Mouse (Mus musculus): ENCODE measurements around the gene Morn2. TPM values are rescaled to one million over a fixed set of nuclear protein-coding genes. Genes with fewer than 3 reads are reported as not detected.
A peak's percentile ranks its signal among the peaks of the same experiment; 100 is the strongest.

The Morn2 gene
- polyA plus RNA-seq, 1 experiment: 30.4 TPM

- Histone ChIP-seq H3K4me2 (ENCODE audit: low read depth) (no peak overlapping the region), H3ac (ENCODE audit: control insufficient read depth, insufficient read length) (no peak overlapping the region), H3K79me2 (ENCODE audit: control insufficient read depth, insufficient read depth) (no peaks in the 10 kb centered on the region), H3K4me3 (no peak overlapping the region), H3K27me3 (ENCODE audit: control insufficient read depth, insufficient read depth, insufficient read length) (no peaks in the 10 kb centered on the region), H3K36me3 (ENCODE audit: control insufficient read depth, insufficient read depth) (no peaks in the 10 kb centered on the region)
- no peak for TF ChIP-seq E2F4 (IDR thresholded peaks at IDR 0.05; ENCODE audit: insufficient read depth)
- no peak for TF ChIP-seq TCF3 (IDR thresholded peaks at IDR 0.05; ENCODE audit: insufficient read length, low read depth)
- no peak for TF ChIP-seq POLR2AphosphoS2 (IDR thresholded peaks at IDR 0.05; ENCODE audit: insufficient read length, low read depth)
- no peak for TF ChIP-seq USF1 (IDR thresholded peaks at IDR 0.05; ENCODE audit: low read depth)
- no peak for TF ChIP-seq REST (IDR thresholded peaks at IDR 0.05; ENCODE audit: insufficient read depth, insufficient read length)
Measured at GRCm38 (mm10) chr17:80324521-80324920, 34.5 kb downstream of the Morn2 start.

GRCm38 (mm10) chr17:80325456-80325855 is 35.5 kb downstream of the Morn2 start:
- Histone ChIP-seq H3K4me3 (no peak overlapping the region), H3K27me3 (ENCODE audit: control insufficient read depth, insufficient read depth, insufficient read length) (no peaks in the 10 kb centered on the region), H3ac (ENCODE audit: control insufficient read depth, insufficient read length) (no peak overlapping the region), H3K79me2 (ENCODE audit: control insufficient read depth, insufficient read depth) (no peaks in the 10 kb centered on the region), H3K36me3 (ENCODE audit: control insufficient read depth, insufficient read depth) (no peaks in the 10 kb centered on the region), H3K4me2 (ENCODE audit: low read depth) (no peak overlapping the region)
- TF ChIP-seq SRF (IDR thresholded peaks at IDR 0.05; ENCODE audit: control insufficient read depth, insufficient read length, low read depth) (no peak), USF1 (IDR thresholded peaks at IDR 0.05; ENCODE audit: low read depth) (no peak), CEBPB (IDR thresholded peaks at IDR 0.05; ENCODE audit: insufficient read depth, poor library complexity, severe bottlenecking) (no peak), MYOD1 (IDR thresholded peaks at IDR 0.05; ENCODE audit: control insufficient read depth in 1 of 3, insufficient read length in 2 of 3, low read depth in 2 of 3) (no peak), MAX (IDR thresholded peaks at IDR 0.05; ENCODE audit: low read depth) (no peak), POLR2A (IDR thresholded peaks at IDR 0.05; ENCODE audit: insufficient read length, low read depth) (no peak), E2F4 (IDR thresholded peaks at IDR 0.05; ENCODE audit: insufficient read depth) (no peak), TCF12 (IDR thresholded peaks at IDR 0.05; ENCODE audit: insufficient read depth, poor library complexity, severe bottlenecking) (no peak), REST (IDR thresholded peaks at IDR 0.05; ENCODE audit: insufficient read depth, insufficient read length) (no peak), MYOG (IDR thresholded peaks at IDR 0.05; ENCODE audit: control insufficient read depth in 1 of 3, insufficient read depth in 1 of 3, insufficient read length in 2 of 3, low read depth in 2 of 3) (no peak), POLR2AphosphoS2 (IDR thresholded peaks at IDR 0.05; ENCODE audit: insufficient read length, low read depth) (no peak), TCF3 (IDR thresholded peaks at IDR 0.05; ENCODE audit: insufficient read length, low read depth) (no peak)

GRCm38 (mm10) chr17:80326431-80326830 is 36.4 kb downstream of the Morn2 start:
- no peaks in the 10 kb centered on the region for H3K36me3 ChIP-seq (ENCODE audit: control insufficient read depth, insufficient read depth)
- H3K4me3 ChIP-seq: no peak overlapping the region
- no peaks in the 10 kb centered on the region for H3K79me2 ChIP-seq (ENCODE audit: control insufficient read depth, insufficient read depth)
- H3ac ChIP-seq (ENCODE audit: control insufficient read depth, insufficient read length): no peak overlapping the region
- TF ChIP-seq TCF3 (IDR thresholded peaks at IDR 0.05; ENCODE audit: insufficient read length, low read depth): no peak
- no peaks in the 10 kb centered on the region for H3K27me3 ChIP-seq (ENCODE audit: control insufficient read depth, insufficient read depth, insufficient read length)
- no peak overlapping the region for H3K4me2 ChIP-seq (ENCODE audit: low read depth)

DNA sequence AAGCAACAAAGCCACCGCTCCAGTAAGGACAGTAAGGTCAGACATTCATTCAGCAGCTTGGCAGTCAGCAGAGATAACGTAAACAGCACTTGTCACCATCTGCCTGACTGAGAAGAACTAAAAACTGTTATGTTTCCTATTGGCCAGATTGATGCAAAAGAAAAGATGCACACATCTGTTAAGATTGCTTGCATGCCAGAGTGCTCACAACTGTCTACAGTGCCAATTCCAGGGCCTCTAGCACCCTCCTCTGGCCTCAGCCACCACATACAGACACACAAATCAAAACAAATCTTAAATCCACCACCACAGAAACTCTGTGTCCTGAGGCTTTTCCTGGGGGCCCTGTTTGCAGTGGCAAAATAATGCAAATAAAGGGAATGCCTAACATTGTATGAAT is 42.4 kb downstream of the Morn2 start:
- Histone ChIP-seq H3ac (ENCODE audit: control insufficient read depth, insufficient read length) (no peak overlapping the region), H3K4me2 (ENCODE audit: low read depth) (no peak overlapping the region), H3K4me3 (no peak overlapping the region), H3K27me3 (ENCODE audit: control insufficient read depth, insufficient read depth, insufficient read length) (peaks cover 26% of the 10 kb centered on the region), H3K79me2 (ENCODE audit: control insufficient read depth, insufficient read depth) (no peaks in the 10 kb centered on the region), H3K36me3 (ENCODE audit: control insufficient read depth, insufficient read depth) (no peaks in the 10 kb centered on the region)
- TF ChIP-seq MYOD1 (IDR thresholded peaks at IDR 0.05; ENCODE audit: control insufficient read depth in 1 of 3, insufficient read length in 2 of 3, low read depth in 2 of 3): no peak
- no peak for TF ChIP-seq MYOG (IDR thresholded peaks at IDR 0.05; ENCODE audit: control insufficient read depth in 1 of 3, insufficient read depth in 1 of 3, insufficient read length in 2 of 3, low read depth in 2 of 3)
- TF ChIP-seq CEBPB (IDR thresholded peaks at IDR 0.05; ENCODE audit: insufficient read depth, poor library complexity, severe bottlenecking): no peak
- no peak for TF ChIP-seq USF1 (IDR thresholded peaks at IDR 0.05; ENCODE audit: low read depth)
- TF ChIP-seq TCF3 (IDR thresholded peaks at IDR 0.05; ENCODE audit: insufficient read length, low read depth): no peak
- no peak for TF ChIP-seq SRF (IDR thresholded peaks at IDR 0.05; ENCODE audit: control insufficient read depth, insufficient read length, low read depth)
- TF ChIP-seq REST (IDR thresholded peaks at IDR 0.05; ENCODE audit: insufficient read depth, insufficient read length): no peak
- TF ChIP-seq MAX (IDR thresholded peaks at IDR 0.05; ENCODE audit: low read depth): no peak
- no peak for TF ChIP-seq E2F4 (IDR thresholded peaks at IDR 0.05; ENCODE audit: insufficient read depth)
- no peak for TF ChIP-seq POLR2AphosphoS2 (IDR thresholded peaks at IDR 0.05; ENCODE audit: insufficient read length, low read depth)
- no peak for TF ChIP-seq TCF12 (IDR thresholded peaks at IDR 0.05; ENCODE audit: insufficient read depth, poor library complexity, severe bottlenecking)
- no peak for TF ChIP-seq POLR2A (IDR thresholded peaks at IDR 0.05; ENCODE audit: insufficient read length, low read depth)

- TF ChIP-seq MYOG (IDR thresholded peaks at IDR 0.05; ENCODE audit: control insufficient read depth in 1 of 3, insufficient read depth in 1 of 3, insufficient read length in 2 of 3, low read depth in 2 of 3) (peak in 1 of 3 experiments; percentile 45), CEBPB (IDR thresholded peaks at IDR 0.05; ENCODE audit: insufficient read depth, poor library complexity, severe bottlenecking) (no peak)
- H3K36me3 ChIP-seq (ENCODE audit: control insufficient read depth, insufficient read depth): no peaks in the 10 kb centered on the region
- no peak overlapping the region for H3K4me2 ChIP-seq (ENCODE audit: low read depth)
- H3K4me3 ChIP-seq: no peak overlapping the region
- H3K79me2 ChIP-seq (ENCODE audit: control insufficient read depth, insufficient read depth): no peaks in the 10 kb centered on the region
- no peak overlapping the region for H3ac ChIP-seq (ENCODE audit: control insufficient read depth, insufficient read length)
- no peaks in the 10 kb centered on the region for H3K27me3 ChIP-seq (ENCODE audit: control insufficient read depth, insufficient read depth, insufficient read length)
Measured at GRCm38 (mm10) chr17:80345277-80345676, 55.3 kb downstream of the Morn2 start.

All from myocyte (in vitro differentiated cells).